Mouse (Mus musculus) MEL (cell line): ENCODE data around the gene Nell2.

Experiments used
- CTCF ChIP-seq, 3 experiments: IDR thresholded peaks in 2 of 3; conservative IDR thresholded peaks in 1 of 3; 2 replicates each; pipeline ENCODE4 v1.5.1; 2011 to 2012; ENCODE audit warnings: low read length in 3 of 3, low read depth in 2 of 3, mild to moderate bottlenecking in 2 of 3, improper control_type of control experiment in 1 of 3, inconsistent platforms in 1 of 3, mixed read lengths in 1 of 3, moderate library complexity in 1 of 3; ENCODE audit not compliant: control insufficient read depth in 1 of 3, insufficient read depth in 1 of 3, poor library complexity in 1 of 3, severe bottlenecking in 1 of 3
- HCFC1 ChIP-seq: IDR thresholded peaks from 2 replicates; pipeline ENCODE4 v1.6.1; 2012; ENCODE audit warnings: low read depth, mild to moderate bottlenecking, inconsistent platforms, low read length, improper control_type of control experiment, moderate library complexity
- MAZ ChIP-seq: IDR thresholded peaks from 2 replicates; pipeline ENCODE4 v1.6.1; 2012; ENCODE audit warnings: low read depth, mild to moderate bottlenecking, inconsistent platforms, low read length, improper control_type of control experiment
- POLR2A ChIP-seq, 2 experiments: IDR thresholded peaks; 2 replicates each; pipeline ENCODE4 v1.6.1; 2011 to 2012; ENCODE audit warnings: low read length in 2 of 2, mild to moderate bottlenecking in 2 of 2, control low read depth in 1 of 2, improper control_type of control experiment in 1 of 2, low read depth in 1 of 2, moderate library complexity in 1 of 2; ENCODE audit not compliant: control insufficient read depth in 1 of 2, insufficient read depth in 1 of 2, poor library complexity in 1 of 2
- POLR2AphosphoS2 ChIP-seq: IDR thresholded peaks from 2 replicates; pipeline ENCODE4 v1.6.1; 2011; ENCODE audit warnings: low read length, improper control_type of control experiment
- SMC3 ChIP-seq: IDR thresholded peaks from 2 replicates; pipeline ENCODE4 v1.6.1; 2011; ENCODE audit warnings: low read depth, low read length, improper control_type of control experiment
- TBP ChIP-seq: IDR thresholded peaks from 2 replicates; pipeline ENCODE4 v1.8.0; 2011; ENCODE audit warnings: low read depth, low read length, improper control_type of control experiment
- UBTF ChIP-seq: IDR thresholded peaks from 2 replicates; pipeline ENCODE4 v1.6.1; 2012; ENCODE audit warnings: low read depth, mild to moderate bottlenecking, inconsistent platforms, low read length, improper control_type of control experiment, moderate library complexity, borderline replicate concordance; ENCODE audit not compliant: insufficient read depth
- USF2 ChIP-seq, 2 experiments: IDR thresholded peaks; 2 replicates each; pipeline ENCODE4 v1.6.1; 2011 to 2012; ENCODE audit warnings: improper control_type of control experiment in 2 of 2, low read length in 2 of 2, borderline replicate concordance in 1 of 2, inconsistent platforms in 1 of 2, low read depth in 1 of 2, mild to moderate bottlenecking in 1 of 2; ENCODE audit not compliant: insufficient read depth in 1 of 2
- ZMIZ1 ChIP-seq: IDR thresholded peaks from 2 replicates; pipeline ENCODE4 v1.6.1; 2012; ENCODE audit warnings: low read depth, mild to moderate bottlenecking, inconsistent platforms, low read length, improper control_type of control experiment, moderate library complexity

DNA sequence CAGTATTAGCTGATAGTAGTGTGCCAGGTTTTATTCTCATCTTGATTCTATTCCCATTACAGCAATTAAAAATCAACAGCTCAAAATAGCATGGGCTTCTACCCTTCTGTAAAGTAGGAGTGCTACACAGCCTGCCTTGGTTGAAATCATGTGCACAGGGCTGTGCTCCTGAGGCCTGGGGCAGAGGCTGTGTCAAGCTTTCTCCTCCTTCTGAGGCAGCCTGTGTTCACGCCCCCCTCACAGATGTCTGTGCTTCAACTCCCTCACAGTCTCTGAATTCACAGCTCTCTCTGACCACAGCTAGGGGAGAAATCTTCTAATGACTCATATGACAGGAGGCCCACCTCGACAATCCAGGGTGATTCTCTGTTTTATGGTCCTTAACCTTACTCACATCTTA is 197.4 kb downstream of the Nell2 start:
- TF ChIP-seq TBP (no peak), CTCF (IDR thresholded peaks at IDR 0.05 in 2 of 3, conservative IDR thresholded peaks at IDR 0.05 in 1 of 3; ENCODE audit: control insufficient read depth in 1 of 3, insufficient read depth in 1 of 3, low read depth in 2 of 3, low read length in 3 of 3, poor library complexity in 1 of 3, severe bottlenecking in 1 of 3) (no peak), MAZ (no peak), UBTF (no peak), SMC3 (no peak), USF2 (IDR thresholded peaks at IDR 0.05; ENCODE audit: borderline replicate concordance in 1 of 2, insufficient read depth in 1 of 2, low read depth in 1 of 2, low read length in 2 of 2) (no peak), ZMIZ1 (no peak), POLR2AphosphoS2 (no peak), POLR2A (IDR thresholded peaks at IDR 0.05; ENCODE audit: control insufficient read depth in 1 of 2, insufficient read depth in 1 of 2, low read depth in 1 of 2, low read length in 2 of 2, poor library complexity in 1 of 2) (no peak), HCFC1 (no peak)
